Mouse (Mus musculus) embryonic facial prominence, embryonic 11.5 days (tissue): ENCODE results near the gene Pip5kl1. TPM values are rescaled to one million over a fixed set of nuclear protein-coding genes. Genes with fewer than 3 reads are reported as not detected.

Source experiments
- ATAC-seq: fragments of 200-750 bp; cut with Nextera tagmentation; replicated peaks from 2 replicates; pipeline ENCODE4 v1.8.0; 2017; ENCODE audit warnings: low read depth; ENCODE audit not compliant: insufficient number of reproducible peaks, low FRiP score, low TSS enrichment
- DNase-seq: peaks from one replicate; pipeline ENCODE4 v3.0.0-alpha.2; 2015; ENCODE audit warnings: low spot score
- H3K27ac ChIP-seq: fragments of 300-500 bp; sonication (generic); replicated peaks from 2 replicates; pipeline ENCODE4 v1.5.1; 2014; ENCODE audit warnings: mild to moderate bottlenecking, low read depth, low read length, control low read depth
- H3K27me3 ChIP-seq: fragments of 300-500 bp; sonication (generic); 2 replicates; pipeline ENCODE4 v1.6.1; 2014; ENCODE audit warnings: mild to moderate bottlenecking, low read length, moderate library complexity, mixed read lengths; ENCODE audit not compliant: control insufficient read depth, insufficient read depth
- H3K36me3 ChIP-seq: fragments of 300-500 bp; sonication (generic); replicated peaks from 2 replicates; pipeline ENCODE4 v1.6.1; 2014; ENCODE audit warnings: low read depth, mild to moderate bottlenecking, low read length, moderate library complexity, mixed read lengths; ENCODE audit not compliant: control insufficient read depth, insufficient read depth
- H3K4me1 ChIP-seq: fragments of 300-500 bp; sonication (generic); 2 replicates; pipeline ENCODE4 v1.6.1; 2014; ENCODE audit warnings: low read length, mixed read lengths; ENCODE audit not compliant: control insufficient read depth, insufficient read depth
- H3K4me2 ChIP-seq: fragments of 300-500 bp; sonication (generic); 2 replicates; pipeline ENCODE4 v1.6.1; 2014; ENCODE audit warnings: low read depth, mild to moderate bottlenecking, control low read depth, low read length, moderate library complexity
- H3K4me3 ChIP-seq: fragments of 300-500 bp; sonication (generic); 2 replicates; pipeline ENCODE4 v1.5.1; 2014; ENCODE audit warnings: low read depth, low read length, control low read depth
- H3K9ac ChIP-seq: fragments of 300-500 bp; sonication (generic); replicated peaks from 2 replicates; pipeline ENCODE4 v1.6.1; 2014; ENCODE audit warnings: mild to moderate bottlenecking, control low read depth, low read length
- H3K9me3 ChIP-seq: fragments of 300-500 bp; sonication (generic); replicated peaks from 2 replicates; pipeline ENCODE4 v1.6.1; 2016; ENCODE audit warnings: mild to moderate bottlenecking, low read length, inconsistent platforms, mixed read lengths; ENCODE audit not compliant: control insufficient read depth
- WGBS: fragments of 180-500 bp; shearing (Covaris S2); extraction: QIAGEN DNeasy Blood & Tissue Kit; methylation state at CpG from one replicate; pipeline ENCODE4 v1.1.7; 2014; 5-methylcytosine and 5-hydroxymethylcytosine counted together
- polyA plus RNA-seq: library from polyadenylated mRNA; unstranded; fragments of >200 nt; fragmentation: Nextera tagmentation; extraction: Ambion mirVana; gene quantifications from 2 replicates; pipeline ENCODE4 v1.2.1, GENCODE M21; 2014

Gene Pip5kl1
- polyA plus RNA-seq, 1 experiment from 2014 or later = 3.3 TPM

GRCm38 (mm10) chr2:32627266-32628043 lies 52.9 kb downstream of the Pip5kl1 start:
- Histone ChIP-seq H3K4me2 (no peak overlapping the region), H3K4me3 (no peak overlapping the region), H3K4me1 (peaks cover 15% of the 10 kb centered on the region), H3K9ac (no peak overlapping the region), H3K27ac (no peak overlapping the region), H3K27me3 (no peaks in the 10 kb centered on the region), H3K9me3 (no peaks in the 10 kb centered on the region), H3K36me3 (no peaks in the 10 kb centered on the region)
- ATAC-seq (no peak), DNase-seq (no peak)
- 62% methylated on average over 20 of the region's 20 CpGs for WGBS

- Histone ChIP-seq H3K4me3 (no peak overlapping the region), H3K36me3 (no peaks in the 10 kb centered on the region), H3K9me3 (no peaks in the 10 kb centered on the region), H3K27me3 (no peaks in the 10 kb centered on the region), H3K27ac (no peak overlapping the region), H3K4me2 (no peak overlapping the region), H3K4me1 (peaks cover 15% of the 10 kb centered on the region), H3K9ac (no peak overlapping the region)
- WGBS = 58% methylated on average over 4 of the region's 4 CpGs
- no peak for DNase-seq
- no peak for ATAC-seq
Observed at GRCm38 (mm10) chr2:32628044-32628550, 53.5 kb downstream of the Pip5kl1 start.

GRCm38 (mm10) chr2:32628729-32629128 lies 54.1 kb downstream of the Pip5kl1 start:
- 61% methylated on average over 5 of the region's 5 CpGs for WGBS
- Histone ChIP-seq H3K9me3 (no peaks in the 10 kb centered on the region), H3K4me3 (no peak overlapping the region)

GRCm38 (mm10) chr2:32629276-32629976 lies 54.8 kb downstream of the Pip5kl1 start:
- DNase-seq = peak; percentile 76
- Histone ChIP-seq H3K36me3 (no peaks in the 10 kb centered on the region), H3K4me1 (peaks cover 15% of the 10 kb centered on the region), H3K27ac (no peak overlapping the region), H3K27me3 (no peaks in the 10 kb centered on the region), H3K9me3 (no peaks in the 10 kb centered on the region), H3K4me2 (no peak overlapping the region), H3K4me3 (no peak overlapping the region), H3K9ac (no peak overlapping the region; the same call in 1 of the 2 replicates)
- peak; percentile 44; the same call in 1 of the 2 replicates for ATAC-seq
- WGBS = 36% methylated on average over 9 of the region's 9 CpGs

More at GRCm38 (mm10) chr2:32628729-32629128, 54.1 kb downstream of the Pip5kl1 start:
- no peaks in the 10 kb centered on the region for H3K27me3 ChIP-seq
- ATAC-seq (no peak), DNase-seq (no peak)
- H3K36me3 ChIP-seq = no peaks in the 10 kb centered on the region
- no peak overlapping the region for H3K4me2 ChIP-seq
- H3K27ac ChIP-seq = no peak overlapping the region; the same call in 1 of the 2 replicates
- H3K4me1 ChIP-seq = peaks cover 15% of the 10 kb centered on the region
- no peak overlapping the region for H3K9ac ChIP-seq

- no peaks in the 10 kb centered on the region for H3K9me3 ChIP-seq
- no peak overlapping the region for H3K9ac ChIP-seq
- H3K4me1 ChIP-seq = peaks cover 15% of the 10 kb centered on the region
- no peak overlapping the region for H3K4me2 ChIP-seq
- H3K36me3 ChIP-seq = no peaks in the 10 kb centered on the region
- DNase-seq (no peak), ATAC-seq (no peak)
- H3K27ac ChIP-seq = no peak overlapping the region
- WGBS = 68% methylated on average over 7 of the region's 9 CpGs
- no peak overlapping the region for H3K4me3 ChIP-seq
- no peaks in the 10 kb centered on the region for H3K27me3 ChIP-seq
Observed at GRCm38 (mm10) chr2:32630036-32630435, 55.4 kb downstream of the Pip5kl1 start.

GRCm38 (mm10) chr2:32631046-32631445 lies 56.4 kb downstream of the Pip5kl1 start:
- Histone ChIP-seq H3K4me1 (peaks cover 10% of the 10 kb centered on the region), H3K4me2 (no peak overlapping the region), H3K9ac (no peak overlapping the region; the same call in 1 of the 2 replicates), H3K27ac (no peak overlapping the region), H3K27me3 (no peaks in the 10 kb centered on the region), H3K9me3 (no peaks in the 10 kb centered on the region), H3K4me3 (no peak overlapping the region), H3K36me3 (no peaks in the 10 kb centered on the region)
- WGBS = 84% methylated on average over 10 of the region's 10 CpGs
- ATAC-seq = no peak
- DNase-seq = no peak

GRCm38 (mm10) chr2:32631737-32632394 lies 57.3 kb downstream of the Pip5kl1 start:
- Histone ChIP-seq H3K27ac (no peak overlapping the region), H3K4me2 (no peak overlapping the region), H3K9ac (no peak overlapping the region), H3K4me1 (peaks cover 5% of the 10 kb centered on the region; the same call in 1 of the 2 replicates), H3K36me3 (no peaks in the 10 kb centered on the region), H3K27me3 (no peaks in the 10 kb centered on the region), H3K9me3 (no peaks in the 10 kb centered on the region), H3K4me3 (no peak overlapping the region)
- 54% methylated on average over 7 of the region's 7 CpGs for WGBS
- ATAC-seq (no peak), DNase-seq (peak; percentile 86)
